Mouse (Mus musculus) spleen, postnatal 36 days (tissue): ENCODE data around the gene Fut1.
A peak's percentile ranks its signal among the peaks of the same experiment; 100 is the strongest.

Experiments used
- DNase-seq, 2 experiments: peaks; one replicate each; pipeline ENCODE4 v3.0.0; 2022; ENCODE audit warnings: low spot score in 2 of 2, mixed read lengths in 1 of 2

The Fut1 gene

GRCm38 (mm10) chr7:45598960-45599879 is 17.9 kb upstream of the Fut1 start:
- DNase-seq, result no peak

GRCm38 (mm10) chr7:45605704-45606289 is 11.3 kb upstream of the Fut1 start:
- DNase-seq, result no peak

DNA sequence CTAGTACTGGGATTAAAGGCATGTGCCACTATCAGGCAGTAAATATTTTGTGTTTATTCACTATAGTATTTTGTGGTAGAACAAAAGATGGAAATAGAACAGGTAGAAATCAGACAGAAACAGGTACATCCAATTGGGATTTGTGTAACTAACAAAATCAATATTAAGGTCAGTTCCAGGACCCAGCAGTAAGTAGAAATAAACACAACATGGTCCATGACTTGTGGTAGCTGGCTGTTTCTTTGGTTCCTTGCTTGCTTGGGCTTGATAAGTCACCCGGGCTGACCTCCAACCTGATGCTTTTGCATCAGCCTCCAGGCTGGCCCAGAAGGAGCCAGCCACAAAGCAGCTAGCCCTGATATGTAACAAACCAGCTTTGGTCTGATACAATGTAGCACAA is 7.6 kb upstream of the Fut1 start:
- no peak for DNase-seq

DNA sequence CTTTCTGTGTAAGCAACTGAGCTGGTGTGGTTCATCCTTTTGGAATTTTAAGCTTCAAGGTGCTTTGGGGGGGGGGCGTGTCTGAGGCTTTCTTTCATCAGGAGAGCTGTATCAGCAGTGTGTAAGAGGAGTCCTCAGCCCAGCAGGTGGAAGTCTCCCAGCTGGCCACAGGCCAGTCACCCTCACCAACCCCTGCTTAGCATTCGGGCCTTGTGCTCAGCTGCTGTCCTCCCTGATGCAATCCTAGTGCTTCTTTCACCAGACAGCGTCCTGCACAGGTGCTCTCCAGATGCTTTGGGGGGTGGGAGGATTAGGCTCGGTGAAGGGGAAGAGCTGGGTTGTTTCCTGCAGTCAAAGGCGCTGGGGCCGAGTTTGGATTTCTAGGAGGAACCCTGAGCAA is 812 bp upstream of the Fut1 start:
- no peak for DNase-seq

DNA sequence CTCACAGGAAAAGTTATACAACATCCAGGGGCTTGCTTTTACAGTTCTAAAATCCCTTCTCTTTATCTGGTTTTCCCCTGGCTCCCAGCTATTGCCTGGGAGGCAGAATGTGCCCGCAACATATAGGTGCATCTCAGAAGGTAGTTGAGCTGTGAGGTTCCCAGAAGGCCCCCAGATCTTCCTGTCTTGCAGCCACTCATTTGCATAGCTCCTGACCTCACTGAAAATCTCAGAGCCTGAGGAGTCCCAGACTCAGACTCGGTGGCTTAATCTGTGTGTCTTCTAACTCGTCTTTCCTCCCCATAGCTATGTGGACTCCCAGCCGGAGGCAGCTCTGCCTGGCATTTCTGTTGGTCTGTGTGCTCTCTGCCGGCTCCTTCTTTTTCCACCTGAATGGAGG is 1.2 kb downstream of the Fut1 start:
- no peak for DNase-seq

GRCm38 (mm10) chr7:45619592-45619991 is 2.5 kb downstream of the Fut1 start:
- DNase-seq, result no peak

DNA sequence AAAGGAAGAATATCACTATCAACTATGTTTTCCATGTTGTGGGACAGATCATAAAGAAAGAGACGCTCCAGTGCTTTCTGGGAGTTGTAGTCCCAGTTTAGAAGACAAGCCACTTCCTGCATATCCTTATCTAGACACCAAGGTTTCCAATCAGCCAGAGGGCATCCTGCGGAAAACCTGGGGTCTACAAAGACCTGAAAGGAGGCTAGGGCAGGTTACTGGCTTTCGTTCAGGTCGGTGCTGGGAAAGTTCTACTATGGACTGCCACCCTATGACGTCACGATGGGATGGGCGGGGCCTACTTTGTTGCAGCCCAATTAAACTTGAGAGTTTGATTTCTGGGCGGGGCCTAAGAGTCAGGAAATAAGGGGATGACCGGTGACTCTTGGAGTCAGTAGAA is 4.4 kb downstream of the Fut1 start, which contains the start of gene Izumo1:
Izumo1 (plus strand) TSS at position 369 of the 400 bp plus-strand sequence.
- no peak for DNase-seq

- DNase-seq, result no peak
Observed at GRCm38 (mm10) chr7:45623507-45623906, 6.4 kb downstream of the Fut1 start.

- no peak for DNase-seq
Observed at GRCm38 (mm10) chr7:45624718-45625117, 7.6 kb downstream of the Fut1 start.

- no peak for DNase-seq
Observed at GRCm38 (mm10) chr7:45625481-45625880, 8.4 kb downstream of the Fut1 start.

- no peak for DNase-seq
Observed at GRCm38 (mm10) chr7:45626571-45627076, 9.5 kb downstream of the Fut1 start.

DNA sequence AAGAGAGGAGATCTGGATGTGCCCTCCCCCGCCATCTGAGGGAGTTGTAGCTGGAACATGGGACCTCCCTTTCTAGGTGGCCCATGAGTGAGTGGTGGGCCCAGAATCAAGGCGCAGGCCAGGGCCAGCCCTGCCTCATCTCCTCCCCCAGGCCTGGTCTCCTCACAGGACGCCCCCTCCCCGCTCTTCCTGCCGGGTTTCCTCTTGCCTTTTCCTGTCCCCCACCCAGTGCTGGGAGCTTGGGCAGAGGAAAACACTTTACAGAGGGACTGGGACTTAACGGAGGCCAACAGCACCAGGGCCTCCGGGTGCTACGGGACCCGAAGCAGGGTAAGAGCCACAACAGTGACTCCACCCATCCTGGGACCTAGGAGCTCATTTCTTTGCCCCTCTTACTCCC is 10.2 kb downstream of the Fut1 start, which contains the start of gene Rasip1:
Rasip1 (plus strand) TSS at position 228 of the 400 bp plus-strand sequence.
- no peak for DNase-seq

DNA sequence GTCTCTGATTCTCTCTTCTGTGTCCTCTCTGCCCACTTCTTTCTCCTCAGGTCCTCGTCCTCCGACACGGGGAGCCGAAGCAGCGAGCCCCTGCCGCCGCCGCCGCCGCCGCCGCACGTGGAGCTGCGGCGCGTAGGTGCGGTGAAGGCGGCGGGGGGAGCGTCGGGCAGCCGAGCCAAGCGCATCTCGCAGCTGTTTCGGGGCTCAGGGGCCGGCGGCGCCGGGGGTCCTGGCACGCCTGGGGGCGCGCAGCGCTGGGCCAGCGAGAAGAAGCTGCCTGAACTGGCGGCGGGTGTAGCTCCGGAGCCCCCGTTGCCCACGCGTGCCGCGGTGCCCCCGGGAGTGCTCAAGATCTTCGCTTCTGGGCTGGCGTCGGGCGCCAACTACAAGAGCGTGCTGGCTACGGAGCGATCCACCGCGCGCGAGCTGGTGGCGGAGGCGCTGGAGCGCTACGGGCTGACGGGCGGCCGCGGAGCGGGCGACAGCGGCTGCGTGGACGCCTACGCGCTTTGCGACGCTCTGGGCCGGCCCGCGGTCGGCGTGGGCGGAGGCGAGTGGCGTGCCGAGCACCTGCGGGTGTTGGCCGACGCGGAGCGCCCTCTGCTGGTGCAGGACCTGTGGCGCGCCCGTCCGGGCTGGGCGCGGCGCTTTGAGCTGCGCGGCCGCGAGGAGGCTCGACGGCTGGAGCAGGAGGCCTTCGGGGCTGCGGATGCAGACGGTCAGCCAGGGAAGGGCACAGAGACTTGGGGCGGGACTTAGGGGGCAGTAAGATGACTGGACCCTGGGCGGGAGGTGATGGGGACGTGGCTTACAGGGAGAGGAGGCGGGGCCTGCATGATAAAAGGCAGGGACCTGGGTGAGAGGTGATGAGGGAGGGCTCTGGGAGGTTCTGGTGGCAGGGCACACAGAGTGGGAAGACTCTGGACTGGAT is 11.5 kb downstream of the Fut1 start:
- DNase-seq, result peak; percentile 86 to 88

- DNase-seq, result no peak
Observed at GRCm38 (mm10) chr7:45630064-45630907, 13.2 kb downstream of the Fut1 start.

GRCm38 (mm10) chr7:45632499-45632898 is 15.4 kb downstream of the Fut1 start:
- no peak for DNase-seq

GRCm38 (mm10) chr7:45634946-45635681 is 18.0 kb downstream of the Fut1 start:
- peak; percentile 20 to 39 for DNase-seq

DNA sequence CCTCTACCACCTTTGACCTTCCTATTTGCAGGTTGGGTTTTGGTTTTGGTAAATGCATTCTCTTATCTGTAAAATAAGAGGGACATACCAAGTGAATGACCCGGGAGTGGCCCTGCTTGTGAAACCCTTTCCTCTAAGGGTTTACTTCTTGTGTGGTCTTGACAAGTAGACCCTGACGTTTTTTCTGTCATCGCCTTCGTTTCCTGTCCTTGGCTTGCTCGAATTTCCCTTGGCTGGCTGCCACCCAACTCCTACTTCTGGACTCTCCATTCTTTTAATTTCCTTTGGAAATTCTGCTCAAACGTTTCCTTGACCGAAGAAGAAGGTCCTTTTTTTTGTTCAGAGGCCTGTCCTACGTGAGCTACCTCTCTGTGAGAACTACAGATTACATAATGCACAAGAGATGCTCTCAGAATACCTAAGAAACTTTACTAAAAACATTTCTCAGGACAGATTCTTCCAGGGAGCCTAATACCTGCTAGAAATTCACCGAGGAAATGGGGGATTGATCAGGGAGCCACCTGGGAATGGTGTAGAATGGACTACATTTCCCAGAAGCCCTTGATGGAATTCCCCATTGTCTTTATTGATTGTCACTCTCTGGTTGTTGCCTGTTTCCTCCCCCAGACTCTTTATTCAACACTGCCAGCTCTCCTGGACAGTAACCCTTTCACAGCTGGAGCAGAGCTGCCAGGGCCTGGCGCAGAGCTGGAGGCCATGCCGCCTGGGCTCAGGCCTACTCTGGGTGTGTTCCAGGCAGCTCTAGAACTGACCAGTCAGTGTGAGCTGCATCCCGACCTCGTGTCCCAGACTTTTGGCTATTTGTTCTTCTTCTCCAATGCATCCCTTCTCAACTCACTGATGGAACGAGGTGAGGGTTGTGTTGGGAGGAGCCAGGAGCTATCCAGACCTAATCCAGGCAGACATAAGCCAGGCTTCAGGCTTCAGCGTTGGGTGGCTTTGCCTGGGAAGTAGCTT is 18.9 kb downstream of the Fut1 start:
- no peak for DNase-seq

GRCm38 (mm10) chr7:45637710-45638109 is 20.6 kb downstream of the Fut1 start:
- no peak for DNase-seq
